Mouse (Mus musculus): ENCODE results near the gene Dedd2. TPM values are rescaled to one million over a fixed set of nuclear protein-coding genes. Genes with fewer than 3 reads are reported as not detected.
A peak's percentile ranks its signal among the peaks of the same experiment; 100 is the strongest.

Gene Dedd2
- total RNA-seq, 2 experiments from 2014 or later: 16.7 to 17.7 TPM

DNA sequence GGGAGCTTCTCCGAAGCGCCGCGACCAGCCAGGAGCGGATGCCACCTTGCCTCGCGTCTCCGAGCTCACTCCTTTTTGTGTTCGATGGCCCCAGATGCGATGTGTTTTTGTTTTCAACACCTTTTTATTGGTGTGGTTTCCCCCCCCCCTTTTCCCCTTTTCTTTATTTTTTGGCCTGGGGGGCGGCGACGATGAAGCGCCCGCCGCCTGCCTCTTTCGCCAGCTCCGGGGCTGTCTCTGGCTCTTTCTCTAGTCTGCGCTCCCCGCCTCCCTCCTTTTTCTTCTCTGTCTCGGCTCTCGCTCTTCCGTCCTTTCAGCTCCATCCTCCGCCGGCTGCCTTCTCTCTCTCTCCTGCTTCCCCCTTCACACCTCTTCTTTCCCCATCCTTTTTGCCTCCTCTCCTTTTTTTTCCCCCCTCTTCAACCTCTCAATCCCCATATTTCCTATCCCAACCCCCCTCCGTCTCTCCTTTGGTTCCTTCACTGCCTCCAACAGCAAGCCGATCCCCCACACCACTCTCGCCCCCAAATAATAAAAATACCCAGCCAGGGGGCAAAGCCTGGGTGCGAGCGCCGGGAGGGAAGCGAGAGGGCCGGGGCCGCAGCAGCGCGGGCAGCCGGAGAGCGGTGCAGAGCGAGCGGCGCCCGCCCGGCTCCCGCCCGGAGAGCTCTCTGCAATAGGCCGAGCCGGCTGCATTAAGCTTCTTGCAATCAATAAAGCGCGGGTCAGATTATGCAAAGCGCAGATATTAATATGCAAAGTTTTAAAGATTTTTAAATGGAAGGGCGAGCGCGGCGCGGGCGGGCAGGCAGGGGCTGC lies 41.4 kb downstream of the Dedd2 start:
- DNase-seq: no peak

DNA sequence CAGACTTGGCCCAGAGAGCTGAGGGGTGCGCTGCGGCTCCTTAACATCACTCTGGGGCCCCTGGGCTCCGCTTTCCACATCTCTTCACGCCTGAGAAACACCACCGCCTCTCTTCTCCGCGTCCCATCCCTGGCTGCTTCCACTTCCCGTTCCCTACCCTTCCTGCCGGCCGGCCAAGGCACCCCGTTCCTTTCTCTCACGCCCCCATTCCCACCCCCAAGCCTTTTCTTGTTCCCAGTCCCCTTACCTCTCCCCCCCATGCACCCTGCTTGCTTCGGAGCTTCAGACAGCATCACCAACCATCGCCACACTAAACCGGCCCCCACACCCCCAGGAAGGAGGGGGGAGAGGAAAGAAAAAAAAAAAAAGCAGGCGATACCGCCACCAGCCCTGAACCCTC lies 42.1 kb downstream of the Dedd2 start:
- no peak for DNase-seq

DNA sequence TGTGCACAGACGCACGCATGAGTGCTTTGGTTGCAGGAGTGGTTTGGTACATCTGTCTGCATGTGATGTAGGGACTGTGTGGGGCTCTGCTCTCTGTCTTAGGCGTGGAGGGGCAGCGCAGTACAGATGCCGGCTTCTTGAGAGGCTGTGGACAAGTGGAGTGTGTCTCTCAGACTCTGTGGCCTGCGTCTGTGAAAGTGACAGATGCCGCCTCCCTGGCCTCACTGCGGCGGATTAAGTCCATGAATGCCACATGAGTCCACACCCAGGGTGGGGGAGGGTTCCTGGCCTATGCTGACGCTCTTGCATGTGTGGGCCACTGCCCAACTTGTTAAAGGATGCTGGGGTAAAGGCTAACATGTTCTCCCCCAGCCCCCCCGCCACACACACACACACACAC lies 46.1 kb downstream of the Dedd2 start:
- DNase-seq: no peak

DNA sequence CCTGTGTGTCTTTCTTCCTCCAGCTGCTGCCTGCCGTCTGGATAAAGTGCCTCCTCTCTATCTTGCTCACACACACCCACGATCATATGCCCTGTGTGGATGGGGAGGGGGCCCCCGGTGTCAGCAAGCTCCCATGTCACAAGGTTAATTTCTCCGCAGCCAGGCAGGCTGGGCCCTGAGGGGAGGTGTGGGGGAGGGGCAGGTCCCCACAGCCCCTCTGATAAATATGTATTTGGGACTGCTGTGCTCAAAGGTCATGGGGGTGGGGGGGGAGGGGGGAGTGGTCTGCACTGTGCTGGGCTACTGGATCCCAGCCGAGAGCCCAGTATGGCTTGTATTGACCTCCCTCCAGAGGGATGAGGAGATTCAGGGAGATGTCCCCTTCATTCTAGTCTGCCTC lies 47.7 kb downstream of the Dedd2 start:
- no peak for DNase-seq

DNA sequence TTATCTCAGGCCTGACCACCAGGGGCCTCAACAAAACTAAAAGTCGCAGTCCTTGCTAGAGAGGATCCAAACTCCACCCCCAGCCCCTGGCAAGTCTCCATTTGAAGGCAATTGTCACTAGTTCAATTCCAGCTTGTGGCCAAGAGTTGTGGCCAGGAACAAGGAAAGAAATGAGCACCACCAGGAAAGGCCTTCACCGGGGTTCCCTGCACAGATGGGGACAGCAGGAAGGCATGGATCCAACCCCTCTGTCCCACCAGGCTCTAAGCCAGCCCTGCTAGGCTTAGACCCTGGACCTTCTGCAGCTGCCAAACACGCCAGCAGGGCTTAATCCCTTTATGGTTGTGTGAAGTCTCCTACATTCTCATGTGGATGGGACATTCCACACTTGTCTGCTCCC lies 49.8 kb downstream of the Dedd2 start:
- DNase-seq: no peak

DNA sequence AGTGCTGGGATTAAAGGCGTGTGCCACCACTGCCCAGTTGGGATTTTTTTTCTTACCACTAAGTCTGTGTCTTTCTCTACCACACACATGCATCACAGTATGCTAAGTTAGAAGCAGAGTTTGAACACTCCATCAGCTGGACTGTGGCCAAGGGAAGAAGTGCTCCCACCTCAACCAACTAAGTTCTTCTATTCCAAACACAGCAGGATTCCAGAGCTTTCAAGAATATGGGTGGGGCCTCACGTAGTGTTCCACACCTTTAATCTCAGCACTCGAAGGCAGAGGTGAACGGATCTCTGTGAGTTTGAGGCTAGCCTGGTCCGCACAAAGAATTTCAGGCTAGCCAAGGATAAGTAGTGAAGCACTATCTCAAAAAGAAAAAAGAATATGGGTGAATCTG lies 54.3 kb downstream of the Dedd2 start:
- no peak for DNase-seq

DNA sequence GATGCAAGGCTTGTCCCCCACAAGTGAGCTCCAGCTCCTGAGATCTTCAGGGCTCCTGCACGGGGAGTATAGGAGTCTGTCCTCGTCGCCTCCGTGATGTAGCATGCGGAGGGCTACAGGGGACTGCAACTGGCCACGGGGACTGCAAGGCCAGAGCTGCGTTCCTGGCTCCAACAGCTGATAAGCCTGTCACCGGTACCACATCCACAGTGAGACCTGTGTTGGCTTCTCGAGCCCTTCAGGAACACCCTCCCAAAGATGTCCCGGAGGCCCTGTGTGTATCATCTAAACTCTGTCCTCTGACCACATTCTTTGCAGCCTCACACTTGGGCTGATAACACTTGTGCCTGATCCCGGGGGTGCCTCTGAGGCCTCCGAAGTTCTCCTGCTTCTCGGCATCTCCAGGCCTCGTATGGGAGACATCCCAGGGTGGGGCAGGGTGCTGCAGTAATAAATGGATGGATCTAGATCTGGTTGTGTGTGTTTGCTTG lies 64.2 kb downstream of the Dedd2 start:
- no peak for DNase-seq

DNA sequence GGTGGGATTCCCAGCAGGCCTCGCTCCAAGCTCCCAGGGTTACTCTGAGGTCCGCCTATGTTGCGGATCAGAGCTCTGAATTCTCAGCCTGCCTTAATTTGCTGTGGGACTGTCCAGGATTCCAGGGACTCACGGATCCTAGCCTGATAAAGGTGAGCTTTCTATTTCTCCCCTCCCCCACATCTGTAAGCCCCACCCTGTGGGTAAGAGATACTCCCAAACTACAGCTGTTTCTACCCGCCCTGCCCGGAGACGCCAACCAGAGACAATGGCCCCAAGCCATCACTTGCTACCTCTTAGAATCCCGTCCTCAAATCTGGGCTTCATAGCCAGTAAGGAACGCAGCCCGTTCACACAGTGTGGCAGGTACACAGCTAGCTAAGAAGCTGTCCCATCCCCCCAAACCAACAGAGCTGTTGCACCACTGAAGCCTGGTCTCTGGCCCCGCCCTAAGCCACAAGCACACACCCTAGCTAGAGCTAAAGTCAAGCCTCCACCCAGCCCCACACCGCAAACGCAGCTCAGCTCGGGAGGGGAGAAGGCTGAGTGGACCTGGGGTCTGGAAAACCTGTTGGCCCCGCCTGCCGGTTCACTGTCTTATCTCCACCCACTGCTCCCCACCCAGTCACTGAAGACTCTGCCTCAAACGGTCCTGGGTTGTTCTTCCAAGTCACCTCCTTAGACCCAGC lies 64.8 kb downstream of the Dedd2 start:
- DNase-seq: peak in 1 of 2 experiments; percentile 25

DNA sequence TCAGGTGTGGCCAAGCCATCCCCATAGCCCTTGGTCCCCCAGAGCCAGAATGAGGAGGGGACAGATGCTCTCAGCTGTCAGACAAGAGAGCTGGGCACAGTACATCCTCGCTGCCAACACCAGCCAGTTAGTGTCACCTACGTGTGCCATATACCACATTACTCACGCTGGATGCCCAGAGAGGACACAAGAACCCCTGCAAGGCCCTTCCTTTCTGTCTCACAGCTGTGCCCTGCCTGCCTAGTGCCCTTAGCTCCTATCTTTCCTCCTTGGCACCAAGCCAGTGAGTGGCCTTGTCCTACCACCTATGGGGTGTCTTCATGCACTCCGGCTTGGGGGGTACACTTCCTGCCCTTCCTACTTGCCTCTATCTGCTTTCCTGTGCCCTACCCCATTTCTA lies 65.8 kb downstream of the Dedd2 start:
- DNase-seq: no peak

DNA sequence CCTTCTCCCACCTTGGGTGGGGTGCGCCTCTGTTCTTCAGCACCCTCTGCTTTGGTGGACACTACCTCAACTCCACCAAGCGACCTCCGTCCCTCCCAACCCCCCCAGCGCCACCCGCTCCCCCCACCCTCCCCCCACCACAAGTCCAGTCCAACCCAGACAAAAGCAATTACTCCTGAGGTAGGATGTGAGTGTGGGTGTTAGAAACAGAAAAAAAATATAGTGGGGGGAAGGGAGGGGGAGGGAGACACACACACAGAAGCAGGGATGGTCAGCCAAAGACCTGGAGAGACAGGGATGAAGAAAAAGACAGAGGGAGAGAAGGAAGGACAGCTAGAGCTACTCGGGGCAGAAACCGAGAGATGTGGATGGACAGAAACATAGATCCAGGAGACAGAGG lies 66.6 kb downstream of the Dedd2 start:
- DNase-seq: no peak

DNA sequence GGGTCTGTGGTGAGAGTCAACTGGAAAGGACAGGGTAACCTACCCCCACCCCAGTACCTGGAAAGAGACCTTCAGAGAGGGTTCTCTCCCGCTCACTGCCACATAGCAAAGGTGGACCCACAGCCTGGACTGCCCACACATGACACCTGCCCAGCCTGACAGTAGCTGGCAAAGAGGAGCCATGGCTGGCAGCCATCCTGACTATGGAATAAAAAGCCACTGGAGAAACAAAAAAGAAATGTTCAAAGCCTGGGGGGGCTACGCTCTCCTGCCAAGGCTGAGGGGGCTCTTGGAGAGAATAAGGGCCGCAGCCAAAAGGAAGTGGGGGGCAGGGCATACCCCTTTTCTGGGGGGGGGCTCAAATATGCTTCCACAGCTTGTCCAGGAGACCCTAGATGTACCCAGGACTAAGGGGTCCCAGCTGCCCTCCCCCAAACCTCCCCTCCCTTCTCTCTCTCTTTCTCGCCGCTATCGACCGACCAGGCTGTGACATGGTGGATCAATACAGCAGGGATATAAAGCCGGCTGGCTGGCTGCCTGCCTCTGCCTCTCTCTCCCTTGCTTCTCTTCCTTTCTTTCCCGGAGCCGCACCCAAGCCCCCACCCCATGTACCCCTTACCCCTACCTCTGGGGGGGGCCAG lies 68.4 kb downstream of the Dedd2 start:
- DNase-seq: no peak

DNA sequence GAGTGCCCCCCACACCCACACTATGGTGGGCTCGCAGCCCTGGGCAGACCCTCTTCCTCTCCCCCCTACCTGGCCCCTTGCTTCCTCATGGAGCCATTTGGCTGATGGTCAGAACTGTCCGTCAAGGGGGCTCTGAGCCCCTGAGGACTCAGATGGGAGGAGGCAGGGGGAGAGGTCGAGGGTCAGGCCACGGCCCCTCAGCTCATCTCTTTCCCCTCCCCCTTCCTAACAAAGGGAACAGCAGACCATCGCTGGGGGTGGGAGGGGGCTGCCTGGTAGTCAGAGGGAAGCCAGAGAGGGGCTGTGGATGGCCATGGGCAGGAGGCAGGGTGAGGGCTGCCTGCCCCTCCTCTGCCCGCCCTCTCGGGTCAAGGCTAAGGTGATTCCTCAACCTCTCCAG lies 69.4 kb downstream of the Dedd2 start:
- no peak for DNase-seq

DNA sequence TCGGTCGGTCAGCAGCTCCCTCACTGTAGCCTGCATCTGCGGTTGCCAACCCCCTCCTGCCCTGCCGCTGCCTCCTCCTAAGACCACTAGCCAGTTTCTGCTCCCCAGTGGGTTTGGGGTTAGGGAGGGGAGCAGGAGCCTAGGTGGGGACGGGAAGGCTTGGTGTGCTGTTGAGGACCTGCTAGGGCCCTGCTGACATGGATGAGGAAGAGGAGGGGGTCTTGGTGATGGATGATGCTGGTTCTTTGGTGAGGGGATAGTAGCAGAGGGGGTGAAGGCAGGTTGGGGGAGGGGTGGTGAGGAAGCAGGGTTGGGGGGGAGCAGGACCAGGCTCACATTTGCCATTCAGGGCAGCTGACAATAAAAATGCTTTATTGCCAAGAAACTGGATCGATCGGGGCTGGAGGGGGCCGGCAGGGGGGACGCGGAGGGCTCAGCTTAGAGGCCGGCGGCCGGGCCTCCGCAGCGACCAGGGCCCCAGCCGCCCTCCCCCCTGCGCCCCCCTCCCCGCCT lies 70.2 kb downstream of the Dedd2 start:
- no peak for DNase-seq

Small RNAs within 50 kb of the gene (microRNA-seq; reads per million reads assigned to microRNA genes)
- gene Mir7048: not detected

Other genes with a start within 250 kb of the Dedd2 start
- 100 to 1,000 TPM; 325 to 361 TPM for gene Rabac1, start 247.9 kb downstream of the Dedd2 start, total RNA-seq (2021)
- gene Atp1a3, start 214.7 kb downstream of the Dedd2 start, total RNA-seq (2021): 100 to 1,000 TPM in 1 of 2 experiments, 10 to 100 TPM in 1; 69.6 to 106 TPM
- gene Grik5, start 148.3 kb downstream of the Dedd2 start, total RNA-seq (2021): 10 to 100 TPM; 13.4 to 16.9 TPM
- gene Zfp574, start 148.0 kb downstream of the Dedd2 start, total RNA-seq (2021): 10 to 100 TPM; 20.6 to 20.9 TPM
- 1 to 10 TPM in 1 of 2 experiments, under 1 TPM in 1; 0.86 to 1.3 TPM for gene Pou2f2, start 40.9 kb downstream of the Dedd2 start, total RNA-seq (2021)
- gene Zfp526, start 810 bp upstream of the Dedd2 start, total RNA-seq (2021): 1 to 10 TPM; 9.3 to 9.4 TPM
- gene Gsk3a, start 17.2 kb upstream of the Dedd2 start, total RNA-seq (2021): 10 to 100 TPM; 93.3 to 96.7 TPM
- gene Erf, start 30.1 kb upstream of the Dedd2 start, total RNA-seq (2021): 10 to 100 TPM; 25.4 to 40.9 TPM
- gene Cic, start 47.1 kb upstream of the Dedd2 start, total RNA-seq (2021): 100 to 1,000 TPM in 1 of 2 experiments, 10 to 100 TPM in 1; 94.8 to 116 TPM
- gene Pafah1b3, start 77.4 kb upstream of the Dedd2 start, total RNA-seq (2021): 10 to 100 TPM; 32.7 to 34.0 TPM
- gene Prr19, start 80.8 kb upstream of the Dedd2 start, total RNA-seq (2021): not detected
- 1 to 10 TPM; 1.5 to 1.6 TPM for gene Tmem145, start 85.5 kb upstream of the Dedd2 start, total RNA-seq (2021)
- 10 to 100 TPM; 43.7 to 51.3 TPM for gene Megf8, start 96.5 kb upstream of the Dedd2 start, total RNA-seq (2021)
- not detected for gene Cnfn, start 149.1 kb upstream of the Dedd2 start, total RNA-seq (2021)
- gene Lipe, start 178.1 kb upstream of the Dedd2 start, total RNA-seq (2021): 100 to 1,000 TPM; 342 to 355 TPM
- gene Cxcl17, start 192.3 kb upstream of the Dedd2 start, total RNA-seq (2021): not detected

All from adrenal gland, postnatal 36 days (tissue).